Mouse (Mus musculus): ENCODE measurements around the gene Cldn12.

DNA sequence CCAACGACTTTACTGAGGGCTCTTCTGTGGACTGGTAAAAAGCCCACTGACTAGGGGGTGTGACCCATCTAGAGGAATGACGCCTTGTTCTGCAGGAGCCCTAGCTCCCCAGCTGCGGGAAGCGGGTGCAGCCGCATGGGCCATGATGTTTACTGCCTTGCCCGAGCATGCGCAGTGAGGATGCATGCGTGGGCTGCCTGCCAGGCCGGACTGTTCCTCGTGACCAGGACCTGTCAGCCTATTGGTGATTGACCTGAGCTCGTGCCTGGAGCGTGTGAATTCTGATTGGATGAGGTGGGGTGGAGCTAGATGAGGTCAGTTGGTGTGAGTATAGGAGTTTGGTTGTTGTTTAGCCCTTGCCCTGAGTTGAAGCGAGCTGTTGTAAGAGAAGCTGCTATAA is 10.3 kb downstream of the Cldn12 start:
- TF ChIP-seq CTCF (conservative IDR thresholded peaks at IDR 0.05; ENCODE audit: low read length) (no peak), NANOG (IDR thresholded peaks at IDR 0.05; ENCODE audit: borderline replicate concordance, low read length) (no peak), POU5F1 (IDR thresholded peaks at IDR 0.05; ENCODE audit: borderline replicate concordance, low read length) (no peak)
